Mouse (Mus musculus): ENCODE measurements around the gene Zfp445. TPM values are rescaled to one million over a fixed set of nuclear protein-coding genes. Genes with fewer than 3 reads are reported as not detected.
A peak's percentile ranks its signal among the peaks of the same experiment; 100 is the strongest.

The Zfp445 gene
- polyA plus RNA-seq, 1 experiment from 2014 or later: 32.7 TPM

DNA sequence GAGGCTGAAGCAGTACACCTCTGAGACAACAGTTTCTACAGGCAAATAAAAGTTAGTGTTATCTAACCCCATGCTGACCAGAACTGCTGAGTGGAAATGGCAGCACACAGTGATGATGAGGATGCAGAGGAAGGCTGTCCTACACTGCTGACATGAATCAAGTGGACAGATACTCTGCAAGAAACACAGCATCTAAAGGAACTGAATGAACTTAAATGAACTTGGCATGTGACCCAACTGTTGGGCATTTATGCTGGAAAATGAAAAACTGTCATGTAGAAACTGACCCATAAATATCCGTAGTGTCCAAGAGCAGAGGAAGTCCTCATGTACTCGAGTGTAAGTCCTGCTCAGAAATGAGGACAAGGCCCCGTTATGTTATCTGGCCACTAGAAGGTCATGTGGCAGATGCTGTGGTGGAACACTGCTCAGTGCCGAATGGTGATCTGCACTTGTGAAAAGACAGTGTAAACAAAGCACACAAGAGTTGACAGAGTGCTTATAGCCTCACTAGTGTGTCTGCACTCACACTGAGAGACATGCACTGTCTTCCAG lies 35.9 kb downstream of the Zfp445 start:
- no peak overlapping the region for H3K4me2 ChIP-seq
- H3K27ac ChIP-seq: no peak overlapping the region
- H3K9me3 ChIP-seq (replicated peaks): no peaks in the 10 kb centered on the region
- peaks cover 12% of the 10 kb centered on the region for H3K36me3 ChIP-seq
- H3K27me3 ChIP-seq (replicated peaks): no peaks in the 10 kb centered on the region
- H3K4me1 ChIP-seq: no peaks in the 10 kb centered on the region
- ATAC-seq: no peak
- no peak overlapping the region for H3K4me3 ChIP-seq
- 62% methylated on average over 4 of the region's 4 CpGs for WGBS (ENCODE audit: insufficient replicate concordance)
- H3K9ac ChIP-seq: no peak overlapping the region

DNA sequence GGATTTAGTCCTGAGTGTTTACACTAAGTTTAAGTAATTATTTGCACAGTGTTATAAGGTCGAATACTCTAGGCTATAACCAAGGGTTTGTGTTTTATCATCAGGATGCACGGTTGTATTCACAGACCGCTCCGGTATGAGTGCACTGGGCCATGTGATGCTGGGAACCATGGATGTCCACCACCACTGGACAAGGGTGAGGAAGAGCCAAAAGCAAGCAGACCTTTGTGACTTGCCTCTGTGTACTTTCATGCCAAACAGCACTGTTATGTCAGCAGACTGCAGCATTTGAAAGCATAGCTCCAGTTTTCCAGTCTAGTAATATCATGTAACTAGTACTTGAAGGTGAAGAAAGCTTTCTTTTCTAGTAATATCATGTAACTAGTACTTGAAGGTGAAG lies 39.1 kb downstream of the Zfp445 start:
- Histone ChIP-seq H3K9ac (no peak overlapping the region), H3K4me3 (no peak overlapping the region), H3K9me3 (replicated peaks) (no peaks in the 10 kb centered on the region), H3K4me2 (no peak overlapping the region), H3K4me1 (no peaks in the 10 kb centered on the region), H3K27me3 (replicated peaks) (no peaks in the 10 kb centered on the region), H3K36me3 (peaks cover 17% of the 10 kb centered on the region), H3K27ac (no peak overlapping the region)
- 74% methylated on average over 4 of the region's 4 CpGs for WGBS (ENCODE audit: insufficient replicate concordance)
- no peak for ATAC-seq

DNA sequence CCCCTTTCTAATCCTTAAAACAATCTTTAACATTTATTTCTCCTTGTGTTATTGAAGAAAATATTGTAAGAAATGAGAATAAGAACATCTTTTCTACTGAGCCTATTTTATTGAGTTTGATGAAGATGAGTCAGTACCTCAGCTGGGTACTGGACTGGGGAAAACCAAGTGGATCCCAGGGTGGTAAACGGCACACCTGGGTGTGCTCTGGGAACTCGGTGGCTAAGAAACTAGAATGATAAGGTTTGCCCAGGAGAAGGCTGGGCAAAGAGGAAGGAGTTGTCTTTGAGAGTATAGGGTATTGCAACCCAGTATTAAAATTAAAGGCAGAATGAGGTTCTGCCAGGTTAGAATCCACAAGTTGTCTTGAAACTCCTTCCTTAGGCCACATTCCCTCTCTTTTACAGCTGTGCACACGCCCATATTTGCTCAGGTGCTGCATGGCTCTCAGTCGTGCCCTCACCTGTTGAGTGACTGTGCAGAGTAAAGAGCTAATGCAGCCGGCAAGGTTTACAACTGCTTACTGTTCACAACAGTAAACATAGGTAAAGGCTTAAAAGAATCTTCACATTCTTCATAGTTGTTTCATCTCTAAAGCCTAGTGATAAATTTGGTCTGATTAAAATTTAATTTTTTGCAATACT lies 42.3 kb downstream of the Zfp445 start:
- Histone ChIP-seq H3K36me3 (peaks cover 22% of the 10 kb centered on the region), H3K4me1 (no peaks in the 10 kb centered on the region), H3K4me2 (no peak overlapping the region), H3K4me3 (no peak overlapping the region), H3K9ac (no peak overlapping the region), H3K27me3 (replicated peaks) (no peaks in the 10 kb centered on the region), H3K9me3 (replicated peaks) (no peaks in the 10 kb centered on the region), H3K27ac (no peak overlapping the region)
- no peak for ATAC-seq
- 70% methylated on average over 5 of the region's 5 CpGs for WGBS (ENCODE audit: insufficient replicate concordance)

DNA sequence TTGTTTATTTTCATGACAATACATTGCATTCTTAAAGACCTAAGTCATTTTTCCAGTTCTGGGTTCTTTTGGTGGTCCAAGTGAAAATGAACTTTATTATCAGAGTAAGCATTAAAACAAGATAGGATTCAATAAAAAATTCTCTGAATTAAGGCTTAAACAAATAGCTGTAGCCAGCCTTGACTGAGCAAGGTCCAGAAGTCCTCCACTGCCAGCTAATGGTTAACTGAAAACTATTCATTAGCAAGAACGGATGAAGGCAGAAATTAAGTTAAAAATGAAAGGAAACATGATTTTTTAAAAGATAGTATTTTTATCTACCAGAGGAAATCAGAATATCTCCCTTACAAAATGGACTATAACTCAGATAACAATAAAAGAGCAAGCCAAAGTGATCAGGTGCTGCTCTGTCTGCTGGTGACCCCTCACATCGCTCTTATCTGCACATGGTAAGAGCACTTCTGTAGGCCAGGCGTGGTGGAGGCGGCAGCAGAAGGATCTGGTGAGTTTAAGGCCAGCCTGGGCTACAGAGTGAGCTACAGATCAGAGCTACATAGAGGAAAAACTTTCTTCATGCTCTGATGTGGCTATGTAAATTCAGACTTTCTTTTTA lies 50.5 kb downstream of the Zfp445 start:
- Histone ChIP-seq H3K9me3 (replicated peaks) (no peaks in the 10 kb centered on the region), H3K27me3 (replicated peaks) (no peaks in the 10 kb centered on the region), H3K36me3 (peaks cover 7% of the 10 kb centered on the region), H3K27ac (no peak overlapping the region; the same call in 1 of the 2 replicates), H3K4me3 (no peak overlapping the region), H3K4me1 (no peaks in the 10 kb centered on the region), H3K9ac (no peak overlapping the region), H3K4me2 (no peak overlapping the region)
- 52% methylated on average over 4 of the region's 4 CpGs for WGBS (ENCODE audit: insufficient replicate concordance)
- ATAC-seq: no peak

DNA sequence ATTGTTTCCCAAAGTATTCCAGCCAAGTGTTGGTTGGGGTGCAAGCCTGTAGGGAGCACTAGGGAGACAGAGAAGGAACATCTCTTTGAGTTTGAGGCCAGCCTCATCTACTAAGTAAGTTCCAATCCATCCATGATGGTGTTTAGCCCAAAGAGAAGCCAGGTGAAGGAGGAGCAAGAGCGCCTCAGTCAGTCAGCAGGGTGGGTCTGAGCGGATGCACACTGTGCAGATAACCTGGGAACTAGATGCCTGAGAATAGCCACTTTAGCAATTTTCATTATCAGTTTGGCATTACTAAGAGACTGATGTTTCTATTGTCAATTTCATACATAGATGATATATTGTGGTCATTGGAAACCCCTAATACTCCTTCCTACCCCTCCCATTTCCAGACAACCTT lies 51.0 kb downstream of the Zfp445 start:
- no peaks in the 10 kb centered on the region for H3K4me1 ChIP-seq
- no peaks in the 10 kb centered on the region for H3K9me3 ChIP-seq (replicated peaks)
- peaks cover 4% of the 10 kb centered on the region; the same call in 1 of the 2 replicates for H3K36me3 ChIP-seq
- no peak overlapping the region for H3K4me3 ChIP-seq
- no peak for ATAC-seq
- 77% methylated on average over 2 of the region's 2 CpGs for WGBS (ENCODE audit: insufficient replicate concordance)
- H3K4me2 ChIP-seq: no peak overlapping the region
- no peak overlapping the region for H3K9ac ChIP-seq
- no peaks in the 10 kb centered on the region for H3K27me3 ChIP-seq (replicated peaks)
- no peak overlapping the region for H3K27ac ChIP-seq

DNA sequence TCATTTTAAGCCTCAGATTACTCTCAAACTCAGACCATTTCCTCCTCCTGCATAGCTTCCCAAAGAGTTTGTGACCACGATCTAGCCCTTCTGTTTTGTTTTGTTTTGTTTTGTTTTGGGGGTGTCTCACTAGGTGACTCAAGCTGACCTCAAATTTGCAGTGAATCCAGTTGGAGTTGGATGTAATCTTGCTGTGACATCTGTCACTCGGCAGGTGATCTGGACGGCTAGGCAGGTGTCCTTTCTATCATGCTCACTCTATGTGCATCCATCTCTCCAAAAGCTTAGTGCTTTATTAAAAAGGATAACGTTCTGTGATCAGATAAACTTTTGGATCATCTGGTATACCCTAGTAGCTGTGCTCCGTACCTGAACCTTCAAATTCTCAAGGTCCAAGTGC lies 53.4 kb downstream of the Zfp445 start:
- H3K9me3 ChIP-seq (replicated peaks): no peaks in the 10 kb centered on the region
- no peaks in the 10 kb centered on the region for H3K27me3 ChIP-seq (replicated peaks)
- no peak for ATAC-seq
- WGBS (ENCODE audit: insufficient replicate concordance): 65% methylated on average over 5 of the region's 5 CpGs
- no peaks in the 10 kb centered on the region for H3K36me3 ChIP-seq
- H3K27ac ChIP-seq: no peak overlapping the region
- H3K4me2 ChIP-seq: no peak overlapping the region
- no peak overlapping the region for H3K4me3 ChIP-seq
- H3K4me1 ChIP-seq: no peaks in the 10 kb centered on the region
- no peak overlapping the region for H3K9ac ChIP-seq

DNA sequence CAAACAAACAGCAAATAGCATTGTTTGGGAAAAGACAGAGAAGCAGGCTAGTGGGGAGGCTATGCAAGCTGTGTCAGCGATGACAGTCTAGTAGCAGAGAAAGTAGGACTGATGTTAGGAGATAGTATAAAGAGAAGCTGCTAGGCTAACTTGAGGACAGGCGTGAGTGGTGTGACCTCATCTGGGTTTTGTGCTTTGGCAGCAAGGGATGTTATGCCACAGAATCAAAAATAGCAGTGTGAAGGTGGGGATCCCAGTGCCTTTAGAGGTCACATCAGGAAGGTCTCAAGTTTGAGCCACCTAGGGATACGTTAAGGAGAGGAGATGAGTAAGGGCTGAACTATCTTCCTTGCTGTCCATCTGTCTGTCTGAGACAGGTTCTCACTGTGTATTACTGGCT lies 55.6 kb downstream of the Zfp445 start:
- peaks cover 8% of the 10 kb centered on the region for H3K4me1 ChIP-seq
- H3K4me3 ChIP-seq: no peak overlapping the region
- H3K27me3 ChIP-seq (replicated peaks): no peaks in the 10 kb centered on the region
- WGBS (ENCODE audit: insufficient replicate concordance): 79% methylated on average over 3 of the region's 3 CpGs
- no peak overlapping the region for H3K9ac ChIP-seq
- H3K27ac ChIP-seq: no peak overlapping the region
- H3K36me3 ChIP-seq: no peaks in the 10 kb centered on the region
- no peaks in the 10 kb centered on the region for H3K9me3 ChIP-seq (replicated peaks)
- ATAC-seq: no peak
- H3K4me2 ChIP-seq: no peak overlapping the region

DNA sequence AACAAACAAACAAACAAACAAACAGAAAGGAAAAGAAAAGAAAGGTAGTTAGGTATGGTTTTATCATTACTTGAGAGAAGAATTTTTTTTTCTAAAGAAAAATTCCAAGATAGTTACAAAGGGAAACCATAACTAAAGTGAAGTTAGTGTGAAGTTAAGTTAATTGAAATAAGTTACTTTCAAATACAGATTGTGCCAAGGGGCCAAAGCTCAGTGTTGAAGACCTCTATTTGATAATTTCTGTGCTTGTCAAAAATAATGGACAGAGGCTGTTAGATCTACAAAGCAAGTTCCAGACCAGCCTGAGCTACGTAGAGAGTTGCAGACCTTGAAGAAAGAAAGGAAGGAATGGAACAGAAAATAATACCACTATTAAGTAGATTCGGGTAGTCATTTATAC lies 58.6 kb downstream of the Zfp445 start:
- 67% methylated on average over 2 of the region's 2 CpGs for WGBS (ENCODE audit: insufficient replicate concordance)
- H3K27ac ChIP-seq: no peak overlapping the region
- no peaks in the 10 kb centered on the region for H3K27me3 ChIP-seq (replicated peaks)
- H3K4me2 ChIP-seq: no peak overlapping the region
- no peaks in the 10 kb centered on the region for H3K9me3 ChIP-seq (replicated peaks)
- H3K4me1 ChIP-seq: peaks cover 12% of the 10 kb centered on the region
- no peak overlapping the region for H3K4me3 ChIP-seq
- H3K9ac ChIP-seq: no peak overlapping the region
- no peak for ATAC-seq
- no peaks in the 10 kb centered on the region for H3K36me3 ChIP-seq

DNA sequence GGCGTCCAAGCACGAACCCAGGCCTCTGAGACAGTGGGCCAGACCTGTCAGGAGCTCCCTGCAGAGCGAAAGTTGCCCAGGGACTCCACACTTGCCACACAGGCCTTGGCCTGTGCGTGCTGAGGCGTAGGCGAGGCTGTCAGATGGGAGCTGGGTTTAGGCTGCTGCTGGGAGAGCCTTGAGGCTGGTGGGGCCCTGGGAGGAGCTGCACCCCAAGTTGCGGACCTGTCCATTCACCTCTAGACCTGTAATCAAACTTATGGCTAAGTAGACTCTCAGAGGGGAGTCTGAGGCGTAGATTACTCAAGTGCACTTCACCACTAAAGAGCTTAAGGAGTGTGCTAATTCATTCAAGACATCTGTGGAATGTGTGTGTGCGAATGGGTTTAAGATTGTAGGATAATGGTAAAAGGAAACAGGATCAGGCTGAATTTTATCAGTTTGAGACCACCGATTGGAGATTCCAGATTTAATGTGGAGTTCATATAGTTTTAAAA lies 59.9 kb downstream of the Zfp445 start:
- 18% methylated on average over 10 of the region's 10 CpGs for WGBS (ENCODE audit: insufficient replicate concordance)
- H3K4me3 ChIP-seq: peak overlapping the region; percentile 71
- peaks cover 12% of the 10 kb centered on the region for H3K4me1 ChIP-seq
- peak overlapping the region; percentile 83 for H3K27ac ChIP-seq
- H3K27me3 ChIP-seq (replicated peaks): no peaks in the 10 kb centered on the region
- no peaks in the 10 kb centered on the region for H3K9me3 ChIP-seq (replicated peaks)
- ATAC-seq: no peak
- peak overlapping the region; percentile 80 for H3K9ac ChIP-seq
- H3K4me2 ChIP-seq: peak overlapping the region; percentile 89
- H3K36me3 ChIP-seq: no peaks in the 10 kb centered on the region

DNA sequence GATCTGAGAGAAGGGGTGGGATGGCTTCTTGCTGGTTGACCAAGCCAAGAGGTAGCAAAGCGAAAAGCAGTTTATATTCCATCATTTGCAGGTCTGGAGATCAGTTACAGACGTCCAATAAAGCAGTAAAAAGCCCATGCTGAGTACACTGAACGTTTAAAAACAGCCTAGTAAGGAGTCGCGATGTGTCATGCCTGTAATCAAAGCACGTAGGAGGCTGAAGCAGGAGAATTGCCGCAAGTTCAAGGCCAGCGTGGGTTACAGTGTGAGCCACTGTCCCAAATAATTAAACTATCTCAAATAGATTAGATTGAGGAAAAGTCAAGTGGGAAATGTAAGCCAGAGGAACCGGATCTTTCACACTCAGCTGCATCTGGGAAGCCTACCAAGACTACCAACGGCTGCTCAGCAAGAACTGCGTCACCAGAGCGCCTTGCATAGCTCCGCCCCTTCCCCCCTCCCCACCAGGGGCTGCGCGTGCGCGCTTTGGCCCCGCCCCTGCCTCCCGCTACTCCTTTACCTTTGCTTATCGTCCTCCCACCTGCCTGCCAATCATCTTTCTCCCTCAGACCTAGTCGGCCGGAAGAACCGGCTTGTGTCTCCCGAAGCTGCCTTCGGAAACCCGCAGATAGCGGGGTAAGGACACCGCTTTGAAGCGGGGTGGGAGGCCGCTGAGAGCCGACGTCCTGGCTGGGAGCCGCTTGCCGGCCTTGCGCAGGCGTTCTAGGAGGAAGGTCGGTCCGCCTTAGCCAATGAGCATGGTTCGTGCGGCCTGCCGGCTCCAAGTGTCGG lies 60.6 kb downstream of the Zfp445 start, which contains the start of gene Tcaim:
Gene Tcaim, plus strand, starts transcription at position 487 of the 792 bp plus-strand sequence.
- Histone ChIP-seq H3K36me3 (no peaks in the 10 kb centered on the region), H3K9ac (peak within 1 kb of the TSS; percentile 80), H3K27ac (peak within 1 kb of the TSS; percentile 83), H3K4me1 (peaks cover 12% of the 10 kb centered on the region), H3K9me3 (replicated peaks) (no peaks in the 10 kb centered on the region), H3K27me3 (replicated peaks) (peaks cover 1% of the 10 kb centered on the region; the same call in 1 of the 2 replicates), H3K4me2 (peak within 1 kb of the TSS; percentile 89), H3K4me3 (peak within 1 kb of the TSS; percentile 71)
- WGBS (ENCODE audit: insufficient replicate concordance): 6% methylated on average over 42 of the region's 42 CpGs
- peak; percentile 96 for ATAC-seq
